Mouse (Mus musculus) ES-Bruce4 (cell line): ENCODE measurements around the gene Efr3b.

Experiments
- CTCF ChIP-seq: IDR thresholded peaks from one replicate; pipeline ENCODE4 v1.8.1; 2011; ENCODE audit warnings: low read depth, low read length
- POLR2A ChIP-seq: IDR thresholded peaks from one replicate; pipeline ENCODE4 v1.8.1; 2011; ENCODE audit warnings: low read length; ENCODE audit not compliant: insufficient read depth

GRCm38 (mm10) chr12:3928841-3929240 is 109.9 kb downstream of the Efr3b start:
- TF ChIP-seq CTCF: no peak
- no peak for TF ChIP-seq POLR2A
